Mouse (Mus musculus): ENCODE results near the gene Pcsk5. TPM values are rescaled to one million over a fixed set of nuclear protein-coding genes. Genes with fewer than 3 reads are reported as not detected.

Gene Pcsk5
- polyA plus RNA-seq, 1 experiment from 2014 or later: 11.9 TPM

DNA sequence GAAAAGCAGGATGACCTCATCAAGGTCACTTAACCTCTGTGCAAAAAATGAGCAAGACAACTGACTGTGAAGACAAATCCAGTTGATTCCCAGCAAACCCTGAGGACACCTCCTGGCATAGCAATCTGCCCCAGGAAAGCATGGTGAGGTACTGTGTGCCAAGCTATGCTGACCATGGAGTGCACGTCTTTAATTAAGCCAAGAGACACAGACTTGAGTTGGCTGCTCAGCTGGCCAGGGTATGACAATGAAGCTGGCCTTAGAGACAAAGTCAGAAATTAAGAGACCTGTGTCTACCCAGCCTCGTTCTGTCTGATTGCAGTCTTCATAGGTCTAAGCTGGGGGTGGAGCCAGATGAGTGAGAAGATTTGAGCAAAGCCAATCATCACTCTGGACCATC, 72.4 kb downstream of the Pcsk5 start:
- no peak overlapping the region for H3K27ac ChIP-seq (ENCODE audit: low read depth, low read length)
- no peaks in the 10 kb centered on the region for H3K36me3 ChIP-seq (ENCODE audit: control insufficient read depth, insufficient read depth, low read length)
- H3K9me3 ChIP-seq (ENCODE audit: control insufficient read depth, low read length): no peaks in the 10 kb centered on the region
- H3K4me3 ChIP-seq (ENCODE audit: low read depth, low read length): no peak overlapping the region
- 88% methylated on average over 2 of the region's 2 CpGs for WGBS
- no peak overlapping the region for H3K9ac ChIP-seq (replicated peaks; ENCODE audit: low read depth, low read length)
- H3K27me3 ChIP-seq (ENCODE audit: control insufficient read depth, insufficient read depth, low read length): no peaks in the 10 kb centered on the region
- no peak for ATAC-seq (ENCODE audit: low read depth)
- no peak overlapping the region for H3K4me2 ChIP-seq (ENCODE audit: low read depth, low read length)
- H3K4me1 ChIP-seq (ENCODE audit: control insufficient read depth, insufficient read depth, low read length): no peaks in the 10 kb centered on the region

DNA sequence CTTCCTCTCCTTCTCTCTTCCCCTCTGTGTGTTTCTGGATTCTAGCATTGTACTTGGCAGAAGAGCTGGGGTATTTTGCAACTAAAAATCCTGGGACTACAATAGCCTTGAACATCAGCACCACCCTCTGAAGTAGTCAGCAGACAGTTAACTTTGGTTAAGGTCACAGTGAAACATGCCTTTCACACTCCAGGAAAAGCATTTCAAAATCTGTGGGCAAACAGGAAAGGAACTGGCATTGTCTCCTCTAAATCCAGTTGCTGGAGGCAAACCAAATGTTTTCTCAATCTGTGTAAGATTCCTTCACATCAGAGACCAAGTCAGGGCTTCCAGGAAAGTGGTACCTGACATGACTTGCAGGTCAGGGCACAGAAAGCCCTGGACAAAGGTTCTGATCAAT, 74.7 kb downstream of the Pcsk5 start:
- Histone ChIP-seq H3K4me2 (ENCODE audit: low read depth, low read length) (no peak overlapping the region), H3K27ac (ENCODE audit: low read depth, low read length) (no peak overlapping the region), H3K9ac (replicated peaks; ENCODE audit: low read depth, low read length) (no peak overlapping the region), H3K36me3 (ENCODE audit: control insufficient read depth, insufficient read depth, low read length) (no peaks in the 10 kb centered on the region), H3K4me1 (ENCODE audit: control insufficient read depth, insufficient read depth, low read length) (no peaks in the 10 kb centered on the region), H3K27me3 (ENCODE audit: control insufficient read depth, insufficient read depth, low read length) (no peaks in the 10 kb centered on the region), H3K9me3 (ENCODE audit: control insufficient read depth, low read length) (no peaks in the 10 kb centered on the region), H3K4me3 (ENCODE audit: low read depth, low read length) (no peak overlapping the region)
- no peak for ATAC-seq (ENCODE audit: low read depth)

DNA sequence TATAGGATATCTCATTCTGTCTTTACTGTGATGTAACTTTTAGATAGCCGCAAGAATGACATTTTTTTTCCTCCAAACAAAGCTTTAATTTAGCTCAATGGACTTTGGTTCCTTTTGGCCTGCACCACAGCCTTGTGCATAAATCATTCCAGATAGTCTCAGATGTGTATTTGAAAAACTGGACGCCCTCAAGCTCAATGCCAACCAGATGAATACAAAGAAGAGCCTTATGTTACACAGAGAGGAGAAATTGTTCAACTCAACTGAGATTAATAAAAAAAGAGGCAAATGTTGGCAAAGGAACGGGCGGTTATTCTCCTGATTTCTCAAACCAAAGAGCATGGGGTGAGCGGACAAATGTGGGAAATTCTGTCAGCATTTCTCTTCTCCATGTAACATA, 75.8 kb downstream of the Pcsk5 start:
- ATAC-seq (ENCODE audit: low read depth): no peak
- H3K4me3 ChIP-seq (ENCODE audit: low read depth, low read length): no peak overlapping the region
- H3K4me2 ChIP-seq (ENCODE audit: low read depth, low read length): no peak overlapping the region
- H3K27ac ChIP-seq (ENCODE audit: low read depth, low read length): no peak overlapping the region
- no peaks in the 10 kb centered on the region for H3K36me3 ChIP-seq (ENCODE audit: control insufficient read depth, insufficient read depth, low read length)
- H3K4me1 ChIP-seq (ENCODE audit: control insufficient read depth, insufficient read depth, low read length): no peaks in the 10 kb centered on the region
- no peaks in the 10 kb centered on the region for H3K9me3 ChIP-seq (ENCODE audit: control insufficient read depth, low read length)
- H3K27me3 ChIP-seq (ENCODE audit: control insufficient read depth, insufficient read depth, low read length): no peaks in the 10 kb centered on the region
- WGBS: 48% methylated on average over 5 of the region's 5 CpGs
- no peak overlapping the region for H3K9ac ChIP-seq (replicated peaks; ENCODE audit: low read depth, low read length)

DNA sequence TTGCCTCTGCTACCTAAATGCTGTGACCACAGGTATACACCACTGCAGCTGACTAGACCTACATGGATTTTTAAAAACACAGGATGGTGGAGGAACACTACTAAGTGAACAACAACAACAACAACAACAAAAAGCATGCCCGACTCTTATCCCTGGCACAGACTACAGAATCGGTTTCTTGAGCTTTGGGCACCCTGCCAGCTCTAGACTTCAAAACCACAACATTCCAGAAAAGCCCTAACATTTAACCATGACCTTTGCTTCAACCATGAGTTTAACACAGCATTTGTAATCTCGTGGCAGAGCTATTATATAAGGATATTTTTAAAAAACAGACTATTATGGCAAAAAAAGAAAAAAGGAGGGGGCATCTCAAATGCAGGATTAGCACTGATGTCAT, 84.6 kb downstream of the Pcsk5 start:
- no peaks in the 10 kb centered on the region for H3K36me3 ChIP-seq (ENCODE audit: control insufficient read depth, insufficient read depth, low read length)
- no peak overlapping the region for H3K4me3 ChIP-seq (ENCODE audit: low read depth, low read length)
- H3K4me2 ChIP-seq (ENCODE audit: low read depth, low read length): no peak overlapping the region
- no peak overlapping the region for H3K27ac ChIP-seq (ENCODE audit: low read depth, low read length)
- H3K9me3 ChIP-seq (ENCODE audit: control insufficient read depth, low read length): no peaks in the 10 kb centered on the region
- ATAC-seq (ENCODE audit: low read depth): no peak
- no peaks in the 10 kb centered on the region for H3K27me3 ChIP-seq (ENCODE audit: control insufficient read depth, insufficient read depth, low read length)
- WGBS: 66% methylated on average over 3 of the region's 3 CpGs
- no peak overlapping the region for H3K9ac ChIP-seq (replicated peaks; ENCODE audit: low read depth, low read length)
- H3K4me1 ChIP-seq (ENCODE audit: control insufficient read depth, insufficient read depth, low read length): no peaks in the 10 kb centered on the region

DNA sequence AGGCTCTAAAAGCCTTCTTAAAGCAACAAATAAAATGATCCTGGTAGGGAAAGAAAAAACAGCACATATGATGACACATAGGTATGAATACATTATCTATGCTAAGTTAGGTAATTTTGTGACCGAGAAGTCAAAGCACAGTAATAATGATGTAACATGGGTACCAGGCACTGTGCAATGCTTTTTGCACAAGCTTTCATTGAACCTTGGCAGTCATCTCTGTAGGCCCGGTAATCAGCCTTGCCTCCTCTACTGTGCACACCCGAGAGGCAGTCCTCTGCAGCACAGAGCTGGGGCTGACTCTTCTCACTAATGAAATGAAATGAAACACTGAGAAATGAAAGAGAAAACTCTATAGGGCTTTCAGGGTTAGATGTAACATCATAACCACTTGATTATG, 89.1 kb downstream of the Pcsk5 start:
- H3K36me3 ChIP-seq (ENCODE audit: control insufficient read depth, insufficient read depth, low read length): no peaks in the 10 kb centered on the region
- no peaks in the 10 kb centered on the region for H3K9me3 ChIP-seq (ENCODE audit: control insufficient read depth, low read length)

DNA sequence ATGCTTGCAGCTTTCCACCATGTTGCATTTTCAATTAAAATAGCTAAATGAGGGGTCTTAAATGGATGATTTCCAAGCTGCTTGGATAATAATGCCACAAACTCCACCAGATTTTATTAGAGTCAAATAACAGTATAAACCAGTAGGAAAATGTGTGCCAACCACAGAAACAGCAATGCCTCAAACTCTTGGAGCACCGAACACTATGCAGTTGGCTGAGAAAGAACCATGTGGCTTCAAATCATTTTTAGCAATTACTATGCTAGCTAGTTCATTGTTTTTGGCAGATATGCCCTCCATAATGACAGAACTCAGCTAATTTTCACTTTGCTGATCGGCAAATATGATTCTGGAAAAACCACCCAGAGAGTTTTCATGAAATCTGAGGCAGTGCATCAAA, 92.1 kb downstream of the Pcsk5 start:
- Histone ChIP-seq H3K4me3 (ENCODE audit: low read depth, low read length) (no peak overlapping the region), H3K27me3 (ENCODE audit: control insufficient read depth, insufficient read depth, low read length) (no peaks in the 10 kb centered on the region), H3K4me2 (ENCODE audit: low read depth, low read length) (no peak overlapping the region), H3K4me1 (ENCODE audit: control insufficient read depth, insufficient read depth, low read length) (no peaks in the 10 kb centered on the region), H3K27ac (ENCODE audit: low read depth, low read length) (no peak overlapping the region), H3K36me3 (ENCODE audit: control insufficient read depth, insufficient read depth, low read length) (no peaks in the 10 kb centered on the region), H3K9me3 (ENCODE audit: control insufficient read depth, low read length) (no peaks in the 10 kb centered on the region), H3K9ac (replicated peaks; ENCODE audit: low read depth, low read length) (no peak overlapping the region)
- WGBS: 93% methylated on average over 2 of the region's 2 CpGs
- no peak for ATAC-seq (ENCODE audit: low read depth)

More for the DNA sequence above, 89.1 kb downstream of the Pcsk5 start:
- Histone ChIP-seq H3K27me3 (ENCODE audit: control insufficient read depth, insufficient read depth, low read length) (no peaks in the 10 kb centered on the region), H3K4me1 (ENCODE audit: control insufficient read depth, insufficient read depth, low read length) (no peaks in the 10 kb centered on the region), H3K4me2 (ENCODE audit: low read depth, low read length) (no peak overlapping the region), H3K9ac (replicated peaks; ENCODE audit: low read depth, low read length) (no peak overlapping the region), H3K4me3 (ENCODE audit: low read depth, low read length) (no peak overlapping the region), H3K27ac (ENCODE audit: low read depth, low read length) (no peak overlapping the region)
- 97% methylated on average over 3 of the region's 3 CpGs for WGBS
- no peak for ATAC-seq (ENCODE audit: low read depth)

DNA sequence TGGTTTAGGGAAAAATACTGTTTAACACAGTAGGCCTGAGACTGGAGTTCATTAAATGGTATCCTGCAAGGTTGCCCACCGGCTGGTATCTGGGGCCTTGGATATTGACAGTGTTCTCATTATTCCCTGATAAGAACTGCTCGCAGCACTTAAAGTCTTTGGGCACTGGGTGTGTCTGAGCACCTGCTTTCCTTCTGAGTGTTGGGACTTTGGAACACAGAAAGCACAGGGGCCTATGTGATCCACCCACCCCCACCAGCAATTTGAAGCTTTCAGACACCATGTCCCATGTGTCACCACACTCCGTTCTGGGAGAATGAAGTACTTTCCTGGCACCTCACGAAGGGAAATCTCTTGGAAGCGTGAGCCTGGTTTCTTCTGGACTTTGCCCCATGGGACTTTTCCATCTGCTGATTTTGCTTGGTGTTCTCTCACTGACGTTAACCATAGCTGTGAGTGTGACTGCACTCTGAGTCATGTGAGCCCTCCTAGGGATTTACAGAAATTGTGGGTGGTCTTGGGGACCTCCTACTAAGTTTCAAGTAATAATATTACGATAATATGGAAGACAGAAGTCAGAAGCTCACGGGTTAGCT, 92.9 kb downstream of the Pcsk5 start:
- no peak for ATAC-seq (ENCODE audit: low read depth)
- Histone ChIP-seq H3K9me3 (ENCODE audit: control insufficient read depth, low read length) (no peaks in the 10 kb centered on the region), H3K27ac (ENCODE audit: low read depth, low read length) (no peak overlapping the region), H3K4me2 (ENCODE audit: low read depth, low read length) (no peak overlapping the region), H3K27me3 (ENCODE audit: control insufficient read depth, insufficient read depth, low read length) (no peaks in the 10 kb centered on the region), H3K36me3 (ENCODE audit: control insufficient read depth, insufficient read depth, low read length) (no peaks in the 10 kb centered on the region), H3K9ac (replicated peaks; ENCODE audit: low read depth, low read length) (no peak overlapping the region), H3K4me3 (ENCODE audit: low read depth, low read length) (no peak overlapping the region), H3K4me1 (ENCODE audit: control insufficient read depth, insufficient read depth, low read length) (no peaks in the 10 kb centered on the region)
- WGBS: 85% methylated on average over 8 of the region's 8 CpGs

DNA sequence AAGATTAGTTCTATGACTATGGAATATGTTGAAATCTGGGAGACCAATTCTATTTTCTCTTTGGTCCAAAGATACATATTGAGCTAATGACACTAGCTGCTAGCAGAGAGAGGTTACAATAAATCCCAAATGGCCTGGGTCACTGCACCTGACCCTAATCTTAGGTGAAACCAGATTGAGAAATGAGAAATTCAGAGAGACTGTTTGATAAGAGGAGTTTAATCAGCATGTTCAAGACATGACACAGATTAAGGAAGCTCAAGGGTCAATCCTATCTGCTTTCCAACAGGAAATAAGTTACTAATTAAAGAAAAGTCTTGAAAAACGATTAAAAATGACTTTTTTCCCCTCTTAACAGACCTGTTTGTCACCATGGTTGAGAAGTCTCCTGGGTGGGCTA, 96.0 kb downstream of the Pcsk5 start:
- Histone ChIP-seq H3K36me3 (ENCODE audit: control insufficient read depth, insufficient read depth, low read length) (no peaks in the 10 kb centered on the region), H3K4me2 (ENCODE audit: low read depth, low read length) (no peak overlapping the region), H3K9me3 (ENCODE audit: control insufficient read depth, low read length) (no peaks in the 10 kb centered on the region), H3K9ac (replicated peaks; ENCODE audit: low read depth, low read length) (no peak overlapping the region), H3K27me3 (ENCODE audit: control insufficient read depth, insufficient read depth, low read length) (no peaks in the 10 kb centered on the region), H3K27ac (ENCODE audit: low read depth, low read length) (no peak overlapping the region), H3K4me3 (ENCODE audit: low read depth, low read length) (no peak overlapping the region), H3K4me1 (ENCODE audit: control insufficient read depth, insufficient read depth, low read length) (no peaks in the 10 kb centered on the region)
- ATAC-seq (ENCODE audit: low read depth): no peak
- WGBS: 60% methylated on average over 1 of the region's 1 CpGs

DNA sequence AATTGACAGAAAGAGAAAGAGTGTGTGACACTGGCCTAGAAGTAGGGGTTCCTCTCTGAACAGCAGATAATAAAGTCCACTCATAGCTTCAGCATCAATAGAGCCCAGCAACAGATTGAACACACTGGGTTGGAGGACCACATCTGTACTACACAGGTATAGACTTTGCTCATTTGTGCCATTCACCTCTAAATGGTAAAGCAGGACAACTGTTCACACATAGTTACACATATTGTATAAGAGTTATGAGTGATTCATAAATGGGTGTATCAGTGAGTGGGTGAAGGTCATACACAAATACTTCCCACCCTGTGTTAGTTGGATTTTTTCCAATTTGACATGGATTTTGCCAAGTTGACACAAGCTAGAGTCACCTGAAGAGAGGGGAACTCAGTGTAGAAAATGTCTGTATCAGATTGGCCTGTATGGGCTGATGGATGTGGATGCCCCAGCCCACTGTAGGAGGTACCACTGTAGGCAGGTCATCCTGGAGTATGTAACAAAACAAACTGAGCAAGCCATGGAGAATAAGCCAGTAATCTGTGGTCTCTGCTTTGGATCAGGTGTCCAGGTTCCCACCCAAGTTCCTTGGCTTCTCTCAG, 104.7 kb downstream of the Pcsk5 start:
- H3K4me3 ChIP-seq (ENCODE audit: low read depth, low read length): no peak overlapping the region
- no peak overlapping the region for H3K4me2 ChIP-seq (ENCODE audit: low read depth, low read length)
- H3K9ac ChIP-seq (replicated peaks; ENCODE audit: low read depth, low read length): no peak overlapping the region
- H3K27me3 ChIP-seq (ENCODE audit: control insufficient read depth, insufficient read depth, low read length): no peaks in the 10 kb centered on the region
- no peaks in the 10 kb centered on the region for H3K9me3 ChIP-seq (ENCODE audit: control insufficient read depth, low read length)
- ATAC-seq (ENCODE audit: low read depth): no peak
- H3K4me1 ChIP-seq (ENCODE audit: control insufficient read depth, insufficient read depth, low read length): no peaks in the 10 kb centered on the region
- H3K36me3 ChIP-seq (ENCODE audit: control insufficient read depth, insufficient read depth, low read length): no peaks in the 10 kb centered on the region
- no peak overlapping the region for H3K27ac ChIP-seq (ENCODE audit: low read depth, low read length)

Data from neural tube, embryonic 14.5 days (tissue).